Mouse (Mus musculus) kidney, adult 10 weeks (tissue): ENCODE results near the gene Cntf. TPM values are rescaled to one million over a fixed set of nuclear protein-coding genes. Genes with fewer than 3 reads are reported as not detected.

Experiments
- polyA plus RNA-seq: library from polyadenylated mRNA; stranded (reverse); fragments of 350-450 nt; fragmentation: Illumina TruSeq; extraction: RNeasy Lipid Tissue Mini Kit (QIAGEN cat#74804); gene quantifications from one replicate; pipeline ENCODE4 v1.2.3, GENCODE M21; 2014; ENCODE audit warnings: low read depth, low replicate concordance

Cntf gene
- 3.8 TPM for polyA plus RNA-seq

DNA sequence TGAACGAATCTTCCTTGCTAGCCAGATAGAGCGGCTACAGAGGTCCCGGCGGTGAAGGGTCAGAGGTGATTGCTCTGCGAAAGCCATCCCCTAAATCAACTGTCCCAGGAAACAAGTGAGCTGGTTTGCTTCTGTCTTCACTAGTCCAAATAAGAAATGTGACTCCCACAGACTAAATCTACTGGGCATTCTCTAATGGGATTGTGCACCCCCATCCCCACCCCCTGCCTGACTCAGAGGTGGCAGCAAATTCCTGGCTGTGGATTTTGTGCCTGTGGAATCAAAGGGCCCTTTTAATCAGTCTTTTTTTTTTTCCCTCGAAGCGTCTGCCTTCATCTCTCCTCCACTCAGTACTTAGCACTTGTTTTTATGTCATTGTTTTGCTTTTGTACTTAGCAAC, at the start of gene Cntf:
Gene Cntf (minus strand): TSS at position 325 of the 400 bp plus-strand sequence.

DNA sequence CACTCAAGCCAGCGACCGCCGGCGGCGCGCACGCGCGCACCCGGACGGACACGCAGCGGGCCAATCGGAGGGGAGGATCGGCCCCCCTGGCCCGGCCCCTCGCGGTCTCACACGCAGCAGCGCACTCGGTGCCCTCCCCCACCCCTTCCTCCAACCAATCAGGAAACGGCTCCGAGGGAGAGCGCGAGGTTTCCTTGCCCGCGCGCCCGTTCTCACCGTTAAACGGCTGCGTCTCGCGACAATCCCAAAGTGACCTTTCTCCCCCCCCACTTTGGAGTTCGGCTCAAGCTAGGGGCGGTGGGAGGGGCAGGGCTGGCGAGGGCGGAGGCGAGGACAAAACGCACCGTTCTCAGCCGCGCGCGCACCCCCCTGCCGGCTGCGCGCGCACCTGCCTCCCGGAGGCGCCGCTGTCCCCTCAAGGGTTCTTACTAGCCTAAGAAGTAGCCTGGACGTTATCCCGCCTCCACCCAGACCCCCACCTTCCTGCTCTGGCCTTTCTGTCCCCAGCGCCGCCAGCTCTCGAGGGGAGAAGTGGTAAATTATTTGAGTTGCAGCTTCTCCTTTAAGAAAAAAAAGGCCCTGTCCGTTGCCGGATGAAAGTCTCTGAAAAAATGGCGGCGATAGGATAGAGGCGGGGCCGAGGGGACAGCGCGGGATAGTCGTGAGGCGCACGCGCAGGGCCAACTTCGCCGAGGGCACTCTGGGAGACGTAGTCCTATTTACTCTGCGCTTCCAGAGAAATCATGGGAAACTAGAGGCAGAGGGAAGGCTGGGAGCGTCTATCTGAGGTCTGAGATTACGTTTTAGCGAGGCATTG, 30.3 kb upstream of the Cntf start, which contains the start of the genes Zfp91 and Lpxn:
Gene Zfp91 (minus strand): TSS at position 616 of the 817 bp plus-strand sequence.
Gene Lpxn (plus strand): TSS at position 683 of the 817 bp plus-strand sequence.

Other genes with a start within 250 kb of the Cntf start
- gene Fam111a, start 219.9 kb downstream of the Cntf start, polyA plus RNA-seq, result 7.9 TPM
- gene Gm4952, start 165.7 kb downstream of the Cntf start, polyA plus RNA-seq, result 9.9 TPM
- 2,240 TPM for gene Glyat, start 132.3 kb downstream of the Cntf start, polyA plus RNA-seq
- gene Olfr1442, start 95.2 kb downstream of the Cntf start, polyA plus RNA-seq, result 1.2 TPM
- not detected for gene Olfr1443, start 87.5 kb downstream of the Cntf start, polyA plus RNA-seq
- 3,688 TPM for gene Keg1, start 69.8 kb downstream of the Cntf start, polyA plus RNA-seq
- 134 TPM for gene Zfp91, start 30.5 kb upstream of the Cntf start, polyA plus RNA-seq
- gene Lpxn, start 30.6 kb upstream of the Cntf start, polyA plus RNA-seq, result 1.3 TPM
- not detected for gene Gm5244, start 81.0 kb upstream of the Cntf start, polyA plus RNA-seq
- gene Olfr1444, start 91.7 kb upstream of the Cntf start, polyA plus RNA-seq, result not detected
- not detected for gene Olfr1445, start 118.2 kb upstream of the Cntf start, polyA plus RNA-seq
- gene Olfr1446, start 127.9 kb upstream of the Cntf start, polyA plus RNA-seq, result not detected
- not detected for gene Olfr1447, start 138.1 kb upstream of the Cntf start, polyA plus RNA-seq
- gene Olfr1448, start 158.8 kb upstream of the Cntf start, polyA plus RNA-seq, result not detected
- gene Olfr1449, start 165.2 kb upstream of the Cntf start, polyA plus RNA-seq, result not detected
- not detected for gene Olfr1450, start 184.6 kb upstream of the Cntf start, polyA plus RNA-seq
- gene Olfr1451, start 229.4 kb upstream of the Cntf start, polyA plus RNA-seq, result not detected